Mouse (Mus musculus) liver, adult 2 months (tissue): ENCODE results near the gene Map1b. TPM values are rescaled to one million over a fixed set of nuclear protein-coding genes. Genes with fewer than 3 reads are reported as not detected.

Source experiments
- DNase-seq: peaks from one replicate; pipeline ENCODE4 v3.0.0-alpha.2; 2011; ENCODE audit warnings: low read depth, low spot score; ENCODE audit errors: extremely low read depth
- H3K27ac ChIP-seq: fragments of 200-500 bp; replicated peaks from 2 replicates; pipeline ENCODE4 v1.5.1; 2012; ENCODE audit warnings: low read depth, mild to moderate bottlenecking, control low read depth, inconsistent platforms, low read length; ENCODE audit not compliant: insufficient read depth
- H3K27me3 ChIP-seq: fragments of 200-500 bp; 2 replicates; pipeline ENCODE4 v1.6.1; 2012; ENCODE audit warnings: mild to moderate bottlenecking, moderate library complexity, low read length, inconsistent platforms; ENCODE audit not compliant: control insufficient read depth, insufficient read depth
- H3K36me3 ChIP-seq: fragments of 200-500 bp; 2 replicates; pipeline ENCODE4 v1.6.1; 2012; ENCODE audit warnings: low read length, inconsistent platforms; ENCODE audit not compliant: control insufficient read depth, insufficient read depth
- H3K4me1 ChIP-seq: fragments of 200-500 bp; 2 replicates; pipeline ENCODE4 v1.6.1; 2011; ENCODE audit warnings: low read length; ENCODE audit not compliant: control insufficient read depth, insufficient read depth
- H3K4me3 ChIP-seq: fragments of 200-500 bp; 2 replicates; pipeline ENCODE4 v1.5.1; 2011; ENCODE audit warnings: low read depth, mild to moderate bottlenecking, control low read depth, low read length, moderate library complexity; ENCODE audit not compliant: insufficient read depth
- H3K79me2 ChIP-seq: fragments of 200-500 bp; 2 replicates; pipeline ENCODE4 v1.6.1; 2012; ENCODE audit warnings: inconsistent platforms, mild to moderate bottlenecking, low read length, moderate library complexity; ENCODE audit not compliant: control insufficient read depth, insufficient read depth
- H3K9ac ChIP-seq: fragments of 200-500 bp; 2 replicates; pipeline ENCODE4 v1.6.1; 2012; ENCODE audit warnings: low read depth, mild to moderate bottlenecking, control low read depth, inconsistent platforms, low read length
- CTCF ChIP-seq: fragments of 200-500 bp; IDR thresholded peaks from 2 replicates; pipeline ENCODE4 v1.5.1; 2011; ENCODE audit warnings: low read depth, low read length, control low read depth
- POLR2A ChIP-seq: fragments of 200-500 bp; IDR thresholded peaks from 2 replicates; pipeline ENCODE4 v1.6.1; 2011; ENCODE audit warnings: low read length, control low read depth; ENCODE audit not compliant: insufficient read depth; ENCODE audit errors: extremely low read depth
- WGBS: fragments of 180-500 bp; shearing (Covaris S2); methylation state at CpG from one replicate; pipeline ENCODE4 v1.1.7; 2018; 5-methylcytosine and 5-hydroxymethylcytosine counted together
- polyA plus RNA-seq: library from polyadenylated mRNA; depleted of rRNA; stranded (reverse); fragments of >200 nt; gene quantifications from 2 replicates; pipeline ENCODE4 v1.2.3, GENCODE M21; 2012
- total RNA-seq: library from RNA; depleted of rRNA; stranded (reverse); fragments of >200 nt; gene quantifications from 2 replicates; pipeline ENCODE4 v1.2.3, GENCODE M21; 2014

The Map1b gene
- total and polyA plus RNA-seq, 2 experiments = 0.09 to 0.18 TPM

GRCm38 (mm10) chr13:99397228-99397627 is 119.1 kb downstream of the Map1b start:
- Histone ChIP-seq H3K4me1 (no peaks in the 10 kb centered on the region), H3K27ac (no peak overlapping the region), H3K4me3 (no peak overlapping the region), H3K36me3 (peaks cover 8% of the 10 kb centered on the region), H3K79me2 (no peaks in the 10 kb centered on the region), H3K9ac (no peak overlapping the region), H3K27me3 (no peaks in the 10 kb centered on the region)
- 88% methylated on average over 7 of the region's 7 CpGs for WGBS
- DNase-seq = no peak
- TF ChIP-seq POLR2A (no peak), CTCF (no peak)

DNA sequence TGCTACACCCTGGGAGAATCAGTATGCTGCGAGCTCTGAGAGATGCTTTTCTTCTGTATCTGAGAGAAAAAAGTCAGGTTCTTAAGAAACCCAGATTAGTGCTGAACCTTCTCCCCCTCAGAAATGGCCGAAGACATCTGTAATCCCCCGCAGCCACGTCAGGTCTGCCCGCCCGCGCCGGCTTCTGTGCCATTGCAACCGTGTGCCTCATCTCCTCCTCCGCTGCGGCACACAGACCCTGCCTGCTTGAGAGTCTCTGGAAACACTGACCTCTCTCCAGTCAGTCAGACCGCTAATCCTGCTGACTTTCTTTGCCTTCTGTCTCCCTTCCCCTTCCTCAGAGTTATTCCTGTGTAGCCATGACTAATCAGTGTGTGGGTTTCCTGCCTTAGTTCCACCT is 120.8 kb downstream of the Map1b start:
- H3K36me3 ChIP-seq = peaks cover 5% of the 10 kb centered on the region
- TF ChIP-seq POLR2A (no peak), CTCF (no peak)
- DNase-seq = no peak
- H3K27ac ChIP-seq = peak overlapping the region; percentile 28
- H3K79me2 ChIP-seq = no peaks in the 10 kb centered on the region
- no peak overlapping the region for H3K4me3 ChIP-seq
- H3K4me1 ChIP-seq = no peaks in the 10 kb centered on the region
- H3K27me3 ChIP-seq = no peaks in the 10 kb centered on the region
- H3K9ac ChIP-seq = no peak overlapping the region
- 75% methylated on average over 12 of the region's 12 CpGs for WGBS

GRCm38 (mm10) chr13:99394694-99395093 is 121.6 kb downstream of the Map1b start:
- DNase-seq = peak; percentile 22
- H3K4me3 ChIP-seq = no peak overlapping the region
- WGBS = 77% methylated on average over 3 of the region's 3 CpGs
- TF ChIP-seq POLR2A = no peak
- H3K9ac ChIP-seq = no peak overlapping the region
- H3K4me1 ChIP-seq = no peaks in the 10 kb centered on the region
- H3K36me3 ChIP-seq = no peaks in the 10 kb centered on the region; the same call in 1 of the 2 replicates
- H3K79me2 ChIP-seq = no peaks in the 10 kb centered on the region
- H3K27ac ChIP-seq = 0 out of 2 replicates have a peak overlapping the region, but pooled peaks have one; percentile 40
- H3K27me3 ChIP-seq = no peaks in the 10 kb centered on the region

GRCm38 (mm10) chr13:99393128-99393527 is 123.2 kb downstream of the Map1b start:
- DNase-seq = no peak
- H3K9ac ChIP-seq = no peak overlapping the region
- H3K4me3 ChIP-seq = no peak overlapping the region
- TF ChIP-seq CTCF = no peak
- H3K79me2 ChIP-seq = no peaks in the 10 kb centered on the region
- no peaks in the 10 kb centered on the region for H3K27me3 ChIP-seq
- no peak overlapping the region for H3K27ac ChIP-seq
- no peaks in the 10 kb centered on the region for H3K4me1 ChIP-seq
- H3K36me3 ChIP-seq = no peaks in the 10 kb centered on the region
- WGBS = 90% methylated on average over 3 of the region's 3 CpGs

DNA sequence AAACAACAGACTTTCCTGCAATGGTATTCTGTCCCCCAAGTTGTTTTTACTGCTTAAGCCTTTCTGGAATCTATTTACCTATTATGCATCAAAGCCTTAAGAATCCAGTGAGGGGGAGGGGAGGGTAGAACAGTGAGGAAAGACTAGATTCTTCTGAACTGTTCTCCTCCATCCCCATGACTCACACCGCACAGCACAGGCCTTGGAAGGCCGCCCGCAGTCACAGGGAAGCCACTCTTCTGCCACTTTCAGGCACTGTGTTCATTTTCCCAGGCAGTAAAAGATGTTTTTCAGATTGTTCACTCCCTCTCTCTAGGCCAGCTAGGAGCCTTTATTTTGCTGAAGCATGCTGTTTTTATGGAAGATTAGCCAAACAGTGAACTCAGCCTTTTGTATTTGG is 124.9 kb downstream of the Map1b start:
- TF ChIP-seq POLR2A (no peak), CTCF (no peak)
- Histone ChIP-seq H3K9ac (no peak overlapping the region), H3K4me3 (no peak overlapping the region), H3K36me3 (no peaks in the 10 kb centered on the region), H3K4me1 (no peaks in the 10 kb centered on the region), H3K79me2 (no peaks in the 10 kb centered on the region), H3K27ac (no peak overlapping the region), H3K27me3 (no peaks in the 10 kb centered on the region)
- DNase-seq = no peak
- 90% methylated on average over 3 of the region's 3 CpGs for WGBS

DNA sequence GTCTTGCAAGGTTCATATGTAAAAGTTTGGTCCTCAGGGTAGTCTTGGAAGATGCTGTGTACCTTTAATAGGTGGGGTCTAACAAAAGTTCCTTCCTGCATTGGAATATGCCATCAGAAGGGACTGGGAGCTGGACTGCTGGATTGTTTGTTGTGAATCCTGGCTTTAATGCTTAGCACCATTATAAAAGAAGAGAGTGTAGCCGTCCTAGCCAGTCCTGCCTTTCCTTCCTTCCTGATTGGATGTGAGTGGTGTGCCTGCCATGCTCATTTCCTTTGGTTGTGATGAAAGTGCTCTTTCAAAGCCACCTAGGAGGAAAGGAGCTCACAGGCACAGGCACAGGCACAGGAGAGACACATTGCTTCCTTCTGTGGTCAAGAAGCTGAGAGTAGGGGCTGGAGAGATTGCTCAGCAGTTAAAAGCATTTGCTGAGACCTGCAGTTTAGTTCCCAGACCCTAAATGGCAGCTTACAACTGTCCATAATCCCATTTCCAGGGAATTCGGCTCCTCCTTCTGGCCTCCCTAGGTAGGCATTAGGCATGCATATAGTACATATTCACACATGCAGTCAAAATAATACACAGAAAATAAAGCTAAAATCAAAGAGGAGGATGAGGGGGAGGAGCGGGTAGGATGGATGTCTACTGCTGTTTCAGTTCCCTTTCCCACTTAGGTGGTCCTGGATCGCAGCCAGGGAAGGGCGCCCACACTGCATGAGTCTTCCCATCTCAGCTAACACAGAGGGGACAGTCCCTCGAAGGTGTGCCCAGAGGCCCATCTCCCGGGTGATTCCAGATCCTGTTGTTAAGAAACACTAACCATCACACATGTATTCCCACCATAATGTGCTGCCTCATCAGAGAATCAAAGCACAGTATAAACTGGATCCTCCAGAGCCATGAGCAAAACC is 128.2 kb downstream of the Map1b start:
- Histone ChIP-seq H3K36me3 (no peaks in the 10 kb centered on the region; the same call in 1 of the 2 replicates), H3K4me1 (no peaks in the 10 kb centered on the region), H3K4me3 (no peak overlapping the region), H3K27me3 (no peaks in the 10 kb centered on the region), H3K9ac (no peak overlapping the region), H3K27ac (no peak overlapping the region), H3K79me2 (no peaks in the 10 kb centered on the region)
- TF ChIP-seq POLR2A (no peak), CTCF (no peak)
- WGBS = 85% methylated on average over 7 of the region's 7 CpGs
- no peak for DNase-seq
